Mouse (Mus musculus) CH12.LX (cell line): Measurements from ENCODE around the gene Macrod2. TPM values are rescaled to one million over a fixed set of nuclear protein-coding genes. Genes with fewer than 3 reads are reported as not detected.

Experiments
- DNase-seq: peaks from one replicate; pipeline ENCODE4 v3.0.0-alpha.2; 2013; ENCODE audit errors: extremely low read depth
- H3K27ac ChIP-seq: 2 replicates; pipeline ENCODE4 v1.5.1; 2012; ENCODE audit warnings: low read depth, mild to moderate bottlenecking, control low read depth, moderate library complexity; ENCODE audit not compliant: insufficient read depth
- H3K27me3 ChIP-seq: replicated peaks from 2 replicates; pipeline ENCODE3; 2012; ENCODE audit warnings: inconsistent platforms
- H3K36me3 ChIP-seq, 2 experiments: replicated peaks in 1 of 2; 2 replicates each; pipeline versions ENCODE3 to v1.6.1; 2012; ENCODE audit warnings: inconsistent platforms in 1 of 2, low read length in 1 of 2, mild to moderate bottlenecking in 1 of 2, mixed read lengths in 1 of 2, moderate library complexity in 1 of 2; ENCODE audit not compliant: control insufficient read depth in 1 of 2, insufficient read depth in 1 of 2
- H3K4me1 ChIP-seq, 2 experiments: 2 replicates each; pipeline ENCODE4 v1.6.1; 2012; ENCODE audit warnings: inconsistent platforms in 1 of 2, moderate library complexity in 1 of 2; ENCODE audit not compliant: insufficient read depth in 2 of 2, control insufficient read depth in 1 of 2
- H3K4me2 ChIP-seq: 2 replicates; pipeline ENCODE4 v1.6.1; 2012; ENCODE audit warnings: low read depth, mild to moderate bottlenecking, control low read depth; ENCODE audit not compliant: poor library complexity, insufficient read depth, severe bottlenecking
- H3K4me3 ChIP-seq, 3 experiments: fragments of 150-350 bp in 1 of 3; sonication (generic) in 1 of 3; replicated peaks in 1 of 3; 2 replicates each; pipeline versions ENCODE3 to v1.5.1; 2011 to 2012; ENCODE audit warnings: low read depth in 2 of 3, low read length in 2 of 3, mild to moderate bottlenecking in 2 of 3, moderate library complexity in 2 of 3, control low read depth in 1 of 3, improper control_type of control experiment in 1 of 3, inconsistent platforms in 1 of 3, mixed read lengths in 1 of 3; ENCODE audit not compliant: poor library complexity in 1 of 3
- H3K79me2 ChIP-seq: replicated peaks from 2 replicates; pipeline ENCODE4 v1.6.1; 2012; ENCODE audit warnings: mild to moderate bottlenecking, moderate library complexity; ENCODE audit not compliant: control insufficient read depth, poor library complexity, insufficient read depth, severe bottlenecking; ENCODE audit errors: extremely low read depth
- H3K9ac ChIP-seq: 2 replicates; pipeline ENCODE4 v1.6.1; 2012; ENCODE audit warnings: low read depth, mild to moderate bottlenecking, control low read depth, moderate library complexity; ENCODE audit not compliant: insufficient read depth
- H3K9me3 ChIP-seq: replicated peaks from 2 replicates; pipeline ENCODE3; 2012; ENCODE audit warnings: low read length, inconsistent platforms, mixed read lengths
- BHLHE40 ChIP-seq: IDR thresholded peaks from 2 replicates; pipeline ENCODE4 v1.6.1; 2011; ENCODE audit warnings: mild to moderate bottlenecking, low read depth, low read length, improper control_type of control experiment
- CHD2 ChIP-seq: IDR thresholded peaks from 2 replicates; pipeline ENCODE4 v1.6.1; 2011; ENCODE audit warnings: low read length, improper control_type of control experiment
- E2F4 ChIP-seq: IDR thresholded peaks from 2 replicates; pipeline ENCODE4 v1.6.1; 2011; ENCODE audit warnings: low read depth, low read length, improper control_type of control experiment; ENCODE audit not compliant: insufficient replicate concordance
- ELF1 ChIP-seq: IDR thresholded peaks from 2 replicates; pipeline ENCODE4 v1.6.1; 2014; ENCODE audit warnings: low read depth, mild to moderate bottlenecking, inconsistent platforms, low read length, improper control_type of control experiment
- EP300 ChIP-seq: IDR thresholded peaks from 2 replicates; pipeline ENCODE4 v1.6.1; 2011; ENCODE audit warnings: low read length, improper control_type of control experiment
- GABPA ChIP-seq: IDR thresholded peaks from 2 replicates; pipeline ENCODE4 v1.6.1; 2012; ENCODE audit warnings: low read depth, low read length, improper control_type of control experiment, inconsistent platforms; ENCODE audit not compliant: insufficient replicate concordance
- HCFC1 ChIP-seq: IDR thresholded peaks from 2 replicates; pipeline ENCODE4 v1.6.1; 2012; ENCODE audit warnings: low read depth, mild to moderate bottlenecking, inconsistent platforms, low read length, improper control_type of control experiment
- IRF4 ChIP-seq: IDR thresholded peaks from 2 replicates; pipeline ENCODE4 v1.6.1; 2014; ENCODE audit warnings: low read depth, mild to moderate bottlenecking, inconsistent platforms, low read length, improper control_type of control experiment
- JUN ChIP-seq: IDR thresholded peaks from 2 replicates; pipeline ENCODE4 v1.6.1; 2011; ENCODE audit warnings: low read depth, mild to moderate bottlenecking, low read length, improper control_type of control experiment, moderate library complexity; ENCODE audit not compliant: insufficient read depth
- JUND ChIP-seq: conservative IDR thresholded peaks from 2 replicates; pipeline ENCODE4 v1.6.1; 2011; ENCODE audit warnings: low read depth, low read length, improper control_type of control experiment
- MAFK ChIP-seq: IDR thresholded peaks from 2 replicates; pipeline ENCODE4 v1.6.1; 2011; ENCODE audit warnings: low read length, improper control_type of control experiment; ENCODE audit not compliant: insufficient replicate concordance
- MAZ ChIP-seq: IDR thresholded peaks from 2 replicates; pipeline ENCODE4 v1.6.1; 2012; ENCODE audit warnings: low read depth, mild to moderate bottlenecking, inconsistent platforms, low read length, improper control_type of control experiment, moderate library complexity
- MXI1 ChIP-seq: IDR thresholded peaks from 2 replicates; pipeline ENCODE4 v1.6.1; 2011; ENCODE audit warnings: mild to moderate bottlenecking, low read depth, low read length, improper control_type of control experiment
- NELFE ChIP-seq: IDR thresholded peaks from 2 replicates; pipeline ENCODE4 v1.6.1; 2011; ENCODE audit warnings: low read depth, low read length, improper control_type of control experiment
- NRF1 ChIP-seq: IDR thresholded peaks from 2 replicates; pipeline ENCODE4 v1.6.1; 2014; ENCODE audit warnings: low read depth, mild to moderate bottlenecking, inconsistent platforms, low read length, improper control_type of control experiment, moderate library complexity
- PAX5 ChIP-seq: IDR thresholded peaks from 2 replicates; pipeline ENCODE4 v1.6.1; 2012; ENCODE audit warnings: low read length, inconsistent platforms, mixed read lengths
- POLR2AphosphoS2 ChIP-seq: IDR thresholded peaks from 2 replicates; pipeline ENCODE4 v1.6.1; 2011; ENCODE audit warnings: low read depth, low read length, improper control_type of control experiment
- RCOR1 ChIP-seq: conservative IDR thresholded peaks from 2 replicates; pipeline ENCODE4 v1.6.1; 2012; ENCODE audit warnings: low read depth, mild to moderate bottlenecking, inconsistent platforms, low read length, improper control_type of control experiment
- SIN3A ChIP-seq: IDR thresholded peaks from 2 replicates; pipeline ENCODE4 v1.6.1; 2012; ENCODE audit warnings: low read length, improper control_type of control experiment, inconsistent platforms
- TBP ChIP-seq: conservative IDR thresholded peaks from 2 replicates; pipeline ENCODE4 v1.6.1; 2011; ENCODE audit warnings: low read depth, low read length, improper control_type of control experiment
- USF1 ChIP-seq: IDR thresholded peaks from 2 replicates; pipeline ENCODE4 v1.6.1; 2014; ENCODE audit warnings: low read depth, mild to moderate bottlenecking, inconsistent platforms, low read length, improper control_type of control experiment
- USF2 ChIP-seq: conservative IDR thresholded peaks from 2 replicates; pipeline ENCODE4 v1.6.1; 2011; ENCODE audit warnings: low read depth, low read length, improper control_type of control experiment
- ZC3H11A ChIP-seq: IDR thresholded peaks from 2 replicates; pipeline ENCODE4 v1.6.1; 2012; ENCODE audit warnings: low read depth, mild to moderate bottlenecking, inconsistent platforms, low read length, improper control_type of control experiment
- ZKSCAN1 ChIP-seq: IDR thresholded peaks from 2 replicates; pipeline ENCODE4 v1.6.1; 2012; ENCODE audit warnings: low read depth, inconsistent platforms, low read length, improper control_type of control experiment, borderline replicate concordance
- ZMIZ1 ChIP-seq: IDR thresholded peaks from 2 replicates; pipeline ENCODE4 v1.6.1; 2012; ENCODE audit warnings: low read depth, mild to moderate bottlenecking, inconsistent platforms, low read length, improper control_type of control experiment
- ZNF384 ChIP-seq: IDR thresholded peaks from 2 replicates; pipeline ENCODE4 v1.6.1; 2012; ENCODE audit warnings: low read depth, low read length, improper control_type of control experiment, inconsistent platforms
- dilution Hi-C: fragments of 300-500 bp; cut with MboI; formaldehyde crosslinking; loops from 2 replicates; pipeline ENCODE4 v1.14.3; 2020; ENCODE audit warnings: low sequenced_read_pairs; ENCODE audit not compliant: extremely low pct_unique_long_range_greater_than_20kb, extremely low pct_ligation_motif_present
- in situ Hi-C: fragments of 300-500 bp; cut with MboI; formaldehyde crosslinking; loops from 3 replicates; pipeline ENCODE4 v1.14.3; 2019; ENCODE audit warnings: low sequenced_read_pairs, low pct_ligation_motif_present, low pct_unique_long_range_greater_than_20kb, mixed read lengths
- polyA plus RNA-seq: library from polyadenylated mRNA; unstranded; fragments of >175 nt; gene quantifications from 2 replicates; pipeline ENCODE4 v1.2.1, GENCODE M21; 2012; ENCODE audit warnings: low read depth; ENCODE audit not compliant: insufficient read length
- total RNA-seq, 2 experiments: library from RNA; depleted of rRNA; stranded (reverse); fragments of 300-350 nt in 1 of 2; fragments of >200 nt in 1 of 2; gene quantifications; 2 replicates each; pipeline ENCODE4 v1.2.3; 2012 to 2014

The Macrod2 gene
- total and polyA plus RNA-seq, 3 experiments: not detected

GRCm38 (mm10) chr2:141217490-141217889 is 822.4 kb downstream of the Macrod2 start:
- no peak overlapping the region for H3K4me2 ChIP-seq
- in situ Hi-C loops: no loop called here

GRCm38 (mm10) chr2:141217925-141218324 is 822.8 kb downstream of the Macrod2 start:
- Histone ChIP-seq H3K27ac (no peak overlapping the region), H3K4me3 (no peak overlapping the region), H3K36me3 (no peaks in the 10 kb centered on the region), H3K9me3 (peaks cover 17% of the 10 kb centered on the region), H3K79me2 (no peaks in the 10 kb centered on the region), H3K27me3 (no peaks in the 10 kb centered on the region), H3K4me1 (no peaks in the 10 kb centered on the region), H3K9ac (no peak overlapping the region), H3K4me2 (no peak overlapping the region)
- in situ Hi-C loops (no loop called here), dilution Hi-C loops (no loop called here)
- no peak for DNase-seq
- TF ChIP-seq USF2 (no peak), POLR2AphosphoS2 (no peak), ZMIZ1 (no peak), MXI1 (no peak), BHLHE40 (no peak), ZNF384 (no peak), ZKSCAN1 (no peak), PAX5 (no peak), ZC3H11A (no peak), IRF4 (no peak), E2F4 (no peak)

More at GRCm38 (mm10) chr2:141217490-141217889, 822.4 kb downstream of the Macrod2 start:
- no peaks in the 10 kb centered on the region for H3K36me3 ChIP-seq
- no peak overlapping the region for H3K9ac ChIP-seq
- H3K27me3 ChIP-seq: no peaks in the 10 kb centered on the region
- no peaks in the 10 kb centered on the region for H3K79me2 ChIP-seq
- H3K4me1 ChIP-seq: no peaks in the 10 kb centered on the region
- dilution Hi-C loops: no loop called here
- no peak overlapping the region for H3K27ac ChIP-seq
- DNase-seq: no peak
- no peak overlapping the region for H3K4me3 ChIP-seq
- no peak for TF ChIP-seq ELF1
- TF ChIP-seq MAZ: no peak
- TF ChIP-seq RCOR1: no peak
- TF ChIP-seq USF1: no peak
- TF ChIP-seq JUN: no peak
- TF ChIP-seq NELFE: no peak
- TF ChIP-seq HCFC1: no peak
- TF ChIP-seq CHD2: no peak
- no peak for TF ChIP-seq JUND
- no peak for TF ChIP-seq NRF1
- TF ChIP-seq EP300: no peak
- no peak for TF ChIP-seq TBP
- no peak for TF ChIP-seq MXI1
- TF ChIP-seq ZKSCAN1: no peak
- no peak for TF ChIP-seq GABPA
- no peak for TF ChIP-seq MAFK
- no peak for TF ChIP-seq SIN3A
- peaks cover 17% of the 10 kb centered on the region for H3K9me3 ChIP-seq
